Mouse (Mus musculus) testis, adult 2 months (tissue): ENCODE results near the gene Mtus2.

ENCODE experiments used
- CTCF ChIP-seq: fragments of 200-500 bp; IDR thresholded peaks from 2 replicates; pipeline ENCODE4 v1.5.1; 2012; ENCODE audit warnings: low read depth, mild to moderate bottlenecking, inconsistent platforms, low read length, moderate library complexity; ENCODE audit not compliant: control insufficient read depth, insufficient read depth, insufficient replicate concordance
- POLR2A ChIP-seq: fragments of 200-500 bp; IDR thresholded peaks from 2 replicates; pipeline ENCODE4 v1.6.1; 2012; ENCODE audit warnings: low read depth, mild to moderate bottlenecking, inconsistent platforms, low read length, moderate library complexity; ENCODE audit not compliant: control insufficient read depth

GRCm38 (mm10) chr5:148099356-148099755 lies 142.2 kb downstream of the Mtus2 start:
- no peak for TF ChIP-seq CTCF
- no peak for TF ChIP-seq POLR2A
